Mouse (Mus musculus) cerebellum, adult 2 months (tissue): ENCODE data around the gene Olfml1. TPM values are rescaled to one million over a fixed set of nuclear protein-coding genes. Genes with fewer than 3 reads are reported as not detected.

Source experiments
- DNase-seq, 2 experiments: peaks; one replicate each; pipeline ENCODE4 v3.0.0; 2021
- H3K27ac ChIP-seq: fragments of 200-500 bp; 2 replicates; pipeline ENCODE4 v1.5.1; 2012; ENCODE audit warnings: low read length, control low read depth, inconsistent platforms; ENCODE audit not compliant: insufficient read depth
- H3K27me3 ChIP-seq: fragments of 200-500 bp; 2 replicates; pipeline ENCODE4 v1.6.1; 2012; ENCODE audit warnings: inconsistent platforms, mild to moderate bottlenecking, low read length, moderate library complexity; ENCODE audit not compliant: control insufficient read depth, insufficient read depth
- H3K4me1 ChIP-seq: fragments of 200-500 bp; 2 replicates; pipeline ENCODE4 v1.6.1; 2011; ENCODE audit warnings: low read length; ENCODE audit not compliant: control insufficient read depth, insufficient read depth
- H3K4me3 ChIP-seq: fragments of 200-500 bp; replicated peaks from 2 replicates; pipeline ENCODE3; 2011; ENCODE audit warnings: mild to moderate bottlenecking, low read depth, low read length, control low read depth; ENCODE audit not compliant: insufficient read depth
- CTCF ChIP-seq: fragments of 200-500 bp; IDR thresholded peaks from 2 replicates; pipeline ENCODE4 v1.5.1; 2011; ENCODE audit warnings: low read depth, mild to moderate bottlenecking, control low read depth, low read length, moderate library complexity, borderline replicate concordance; ENCODE audit not compliant: insufficient read depth
- POLR2A ChIP-seq: fragments of 200-500 bp; IDR thresholded peaks from 2 replicates; pipeline ENCODE4 v1.6.1; 2011; ENCODE audit warnings: low read length, control low read depth, borderline replicate concordance; ENCODE audit not compliant: insufficient read depth
- WGBS: fragments of 180-500 bp; shearing (Covaris S2); methylation state at CpG from one replicate; pipeline ENCODE4 v1.1.7; 2018; 5-methylcytosine and 5-hydroxymethylcytosine counted together
- polyA plus RNA-seq: library from polyadenylated mRNA; depleted of rRNA; stranded (reverse); fragments of >200 nt; gene quantifications from 2 replicates; pipeline ENCODE4 v1.2.3, GENCODE M21; 2012; rRNA removed

Gene Olfml1
- polyA plus RNA-seq = 11.4 and 13.4 TPM in 2 replicates

GRCm38 (mm10) chr7:107567261-107567671 is at the start of gene Olfml1:
TSS of gene Olfml1 (plus strand) at chr7:107567446.
- WGBS = 66% methylated on average over 7 of the region's 7 CpGs
- TF ChIP-seq CTCF (no peak), POLR2A (no peak)
- no peaks in the 10 kb centered on the region; the same call in 1 of the 2 replicates for H3K27me3 ChIP-seq
- peak in 1 of 2 experiments; percentile 7 for DNase-seq
- H3K4me1 ChIP-seq = no peaks in the 10 kb centered on the region
- peak within 1 kb of the TSS; percentile 37 for H3K4me3 ChIP-seq
- H3K27ac ChIP-seq = peak within 1 kb of the TSS; percentile 69; the same call in 1 of the 2 replicates

- TF ChIP-seq POLR2A (no peak), CTCF (no peak)
- peak overlapping the region; percentile 22 for H3K4me3 ChIP-seq
- H3K4me1 ChIP-seq = peaks cover 32% of the 10 kb centered on the region
- H3K27ac ChIP-seq = peak overlapping the region; percentile 59
- 12% methylated on average over 12 of the region's 12 CpGs for WGBS
- peak; percentile 64 to 84 for DNase-seq
- H3K27me3 ChIP-seq = no peaks in the 10 kb centered on the region
Observed at GRCm38 (mm10) chr7:107519256-107520025, 47.8 kb upstream of the Olfml1 start.

- Histone ChIP-seq H3K27me3 (no peaks in the 10 kb centered on the region), H3K27ac (no peak overlapping the region), H3K4me3 (no peak overlapping the region), H3K4me1 (peaks cover 32% of the 10 kb centered on the region)
- DNase-seq = no peak
- 97% methylated on average over 6 of the region's 6 CpGs for WGBS
- TF ChIP-seq CTCF = no peak
Observed at GRCm38 (mm10) chr7:107521411-107521810, 45.8 kb upstream of the Olfml1 start.

GRCm38 (mm10) chr7:107526299-107526698 is 40.9 kb upstream of the Olfml1 start:
- Histone ChIP-seq H3K27me3 (no peaks in the 10 kb centered on the region), H3K27ac (no peak overlapping the region), H3K4me1 (peaks cover 5% of the 10 kb centered on the region; the same call in 1 of the 2 replicates), H3K4me3 (no peak overlapping the region)
- peak; percentile 81 for TF ChIP-seq CTCF
- TF ChIP-seq POLR2A = no peak
- 0% methylated on average over 1 of the region's 1 CpGs for WGBS
- peak; percentile 76 to 79 for DNase-seq

DNA sequence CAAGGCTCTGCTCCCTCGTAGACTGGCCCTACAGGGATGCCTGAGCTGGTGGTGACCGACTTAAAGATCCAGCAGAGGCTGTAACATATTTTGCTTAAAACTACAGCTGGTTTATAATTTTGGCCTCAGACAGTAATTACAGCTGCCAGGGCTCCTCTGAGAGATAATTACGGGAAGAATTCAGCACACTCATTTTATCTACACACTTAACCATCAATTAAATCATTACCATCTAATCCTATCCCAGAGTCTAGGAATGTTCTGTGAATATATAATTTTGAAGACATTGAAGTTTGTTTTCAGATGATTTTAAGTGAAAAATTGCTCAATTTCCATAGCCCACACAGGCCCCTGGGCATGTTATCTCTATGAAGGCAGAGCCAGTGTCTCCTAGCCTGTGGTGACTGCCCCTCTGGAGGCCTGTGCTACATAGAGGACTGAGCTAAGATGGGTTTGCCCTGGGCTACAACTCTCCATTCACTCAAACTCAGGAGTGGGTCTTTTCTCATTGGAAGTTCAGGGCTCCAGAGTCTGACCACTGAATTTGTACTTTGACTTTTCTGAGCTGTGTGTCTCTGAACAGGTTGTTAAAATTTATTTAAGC is 39.0 kb upstream of the Olfml1 start:
- 77% methylated on average over 3 of the region's 3 CpGs for WGBS
- peaks cover 3% of the 10 kb centered on the region; the same call in 1 of the 2 replicates for H3K4me1 ChIP-seq
- TF ChIP-seq CTCF (no peak), POLR2A (no peak)
- no peaks in the 10 kb centered on the region for H3K27me3 ChIP-seq
- H3K27ac ChIP-seq = no peak overlapping the region
- H3K4me3 ChIP-seq = no peak overlapping the region
- no peak for DNase-seq

GRCm38 (mm10) chr7:107529364-107529763 is 37.9 kb upstream of the Olfml1 start:
- H3K27ac ChIP-seq = no peak overlapping the region
- no peak overlapping the region for H3K4me3 ChIP-seq
- no peak for DNase-seq
- TF ChIP-seq CTCF (no peak), POLR2A (no peak)
- WGBS = 57% methylated on average over 5 of the region's 5 CpGs
- H3K4me1 ChIP-seq = peaks cover 3% of the 10 kb centered on the region; the same call in 1 of the 2 replicates
- H3K27me3 ChIP-seq = no peaks in the 10 kb centered on the region

DNA sequence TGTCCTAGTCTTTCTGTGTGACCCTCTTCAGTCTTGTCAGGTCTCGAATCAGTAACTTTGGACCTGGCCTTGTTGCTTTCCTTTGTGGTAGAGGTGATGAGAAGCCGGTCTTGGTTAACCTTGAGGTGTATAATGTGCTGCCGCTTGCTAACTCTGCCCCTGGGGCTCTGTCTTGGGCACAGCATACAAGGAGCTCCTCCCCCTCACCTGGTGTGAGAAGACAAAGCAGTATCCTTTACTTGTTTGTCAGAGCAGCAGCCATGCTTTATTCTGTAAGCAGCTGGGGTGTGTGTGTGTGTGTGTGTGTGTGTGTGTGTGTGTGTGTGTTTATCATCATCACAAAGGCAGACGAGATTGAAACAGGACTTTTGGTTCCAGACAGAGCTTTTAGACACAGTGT is 31.9 kb upstream of the Olfml1 start:
- no peak for DNase-seq
- Histone ChIP-seq H3K4me3 (no peak overlapping the region), H3K27ac (no peak overlapping the region), H3K27me3 (no peaks in the 10 kb centered on the region), H3K4me1 (no peaks in the 10 kb centered on the region)
- TF ChIP-seq POLR2A = no peak
- TF ChIP-seq CTCF = no peak
- WGBS = 81% methylated on average over 4 of the region's 4 CpGs

DNA sequence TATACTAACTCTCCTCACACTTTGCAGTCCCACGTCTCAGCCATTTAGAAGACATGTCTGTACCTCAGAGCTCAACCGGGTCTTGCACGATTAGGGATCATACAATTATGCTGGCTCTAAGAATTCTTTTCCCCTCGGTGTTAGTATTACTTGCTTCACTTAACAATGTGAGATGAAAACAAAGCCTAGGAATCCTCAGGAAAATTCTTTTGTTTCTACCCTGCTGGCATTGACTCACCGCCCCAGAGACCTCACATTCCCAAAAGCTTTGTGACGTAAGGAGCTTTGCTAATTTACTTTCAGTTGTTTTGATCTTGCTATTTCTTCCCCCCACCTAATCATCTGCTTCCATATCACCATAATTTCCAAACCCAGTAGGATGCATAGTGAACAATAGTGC is 30.7 kb upstream of the Olfml1 start:
- WGBS = 64% methylated on average over 6 of the region's 6 CpGs
- Histone ChIP-seq H3K4me1 (no peaks in the 10 kb centered on the region), H3K27me3 (no peaks in the 10 kb centered on the region), H3K27ac (no peak overlapping the region), H3K4me3 (no peak overlapping the region)
- TF ChIP-seq POLR2A (no peak), CTCF (no peak)
- no peak for DNase-seq
